Mouse (Mus musculus) heart, embryonic 16.5 days (tissue): ENCODE data around the gene Gm11562. TPM values are rescaled to one million over a fixed set of nuclear protein-coding genes. Genes with fewer than 3 reads are reported as not detected.
"Not testable (repeated sequence)": the region's sequence is repeated elsewhere in the genome, so short reads cannot be mapped to it uniquely, and the experiment has no call there.

Experiments
- ATAC-seq: fragments of 200-750 bp; cut with Nextera tagmentation; replicated peaks from 2 replicates; pipeline ENCODE4 v1.8.0; 2017; ENCODE audit warnings: moderate number of reproducible peaks; ENCODE audit not compliant: insufficient read depth, low FRiP score; ENCODE audit errors: extremely low read depth
- H3K27ac ChIP-seq: fragments of 300-500 bp; sonication (generic); 2 replicates; pipeline ENCODE4 v1.5.1; 2014; ENCODE audit warnings: mild to moderate bottlenecking, low read length, control low read depth, moderate library complexity
- H3K27me3 ChIP-seq: fragments of 300-500 bp; sonication (generic); 2 replicates; pipeline ENCODE4 v1.6.1; 2014; ENCODE audit warnings: low read length, mixed read lengths; ENCODE audit not compliant: control insufficient read depth, insufficient read depth
- H3K36me3 ChIP-seq: fragments of 300-500 bp; sonication (generic); 2 replicates; pipeline ENCODE4 v1.6.1; 2014; ENCODE audit not compliant: control insufficient read depth, insufficient read depth
- H3K4me1 ChIP-seq: fragments of 300-500 bp; sonication (generic); 2 replicates; pipeline ENCODE4 v1.6.1; 2014; ENCODE audit warnings: low read length, mixed read lengths; ENCODE audit not compliant: control insufficient read depth, insufficient read depth
- H3K4me2 ChIP-seq: fragments of 300-500 bp; sonication (generic); 2 replicates; pipeline ENCODE4 v1.6.1; 2014; ENCODE audit warnings: low read depth, mild to moderate bottlenecking, control low read depth, low read length
- H3K4me3 ChIP-seq: fragments of 300-500 bp; sonication (generic); 2 replicates; pipeline ENCODE4 v1.5.1; 2014; ENCODE audit warnings: mild to moderate bottlenecking, control low read depth, low read length
- H3K9ac ChIP-seq: fragments of 300-500 bp; sonication (generic); 2 replicates; pipeline ENCODE4 v1.6.1; 2014; ENCODE audit warnings: low read length, control low read depth
- H3K9me3 ChIP-seq: fragments of 300-500 bp; sonication (generic); replicated peaks from 2 replicates; pipeline ENCODE4 v1.6.1; 2016; ENCODE audit warnings: low read length; ENCODE audit not compliant: control insufficient read depth
- WGBS: fragments of 180-500 bp; shearing (Covaris S2); extraction: QIAGEN DNeasy Blood & Tissue Kit; methylation state at CpG from one replicate; pipeline ENCODE4 v1.1.7; 2014; 5-methylcytosine and 5-hydroxymethylcytosine counted together
- polyA plus RNA-seq: library from polyadenylated mRNA; unstranded; fragments of >200 nt; fragmentation: Nextera tagmentation; extraction: Ambion mirVana; gene quantifications from 2 replicates; pipeline ENCODE4 v1.2.1, GENCODE M21; 2015

Gene Gm11562
- polyA plus RNA-seq, 1 experiment from 2014 or later = not detected

GRCm38 (mm10) chr11:99609126-99609525 is 11.1 kb downstream of the Gm11562 start:
- Histone ChIP-seq H3K4me1 (no peaks in the 10 kb centered on the region), H3K4me3 (no peak overlapping the region)
- 49% methylated on average over 1 of the region's 1 CpGs for WGBS

GRCm38 (mm10) chr11:99603208-99603607 is 17.0 kb downstream of the Gm11562 start, which contains the start of gene Gm11938:
Gene Gm11938, minus strand, starts transcription at chr11:99603308.
- not testable (repeated sequence) for H3K27me3 ChIP-seq, H3K27ac ChIP-seq, H3K4me1 ChIP-seq, H3K9ac ChIP-seq, H3K36me3 ChIP-seq, H3K4me3 ChIP-seq, H3K4me2 ChIP-seq, ATAC-seq, H3K9me3 ChIP-seq
- 39% methylated on average over 1 of the region's 1 CpGs for WGBS

More at GRCm38 (mm10) chr11:99609126-99609525, 11.1 kb downstream of the Gm11562 start:
- Histone ChIP-seq H3K9ac (no peak overlapping the region), H3K36me3 (no peaks in the 10 kb centered on the region), H3K4me2 (no peak overlapping the region), H3K9me3 (no peaks in the 10 kb centered on the region), H3K27ac (no peak overlapping the region), H3K27me3 (peaks cover 4% of the 10 kb centered on the region; the same call in 1 of the 2 replicates)
- no peak for ATAC-seq

DNA sequence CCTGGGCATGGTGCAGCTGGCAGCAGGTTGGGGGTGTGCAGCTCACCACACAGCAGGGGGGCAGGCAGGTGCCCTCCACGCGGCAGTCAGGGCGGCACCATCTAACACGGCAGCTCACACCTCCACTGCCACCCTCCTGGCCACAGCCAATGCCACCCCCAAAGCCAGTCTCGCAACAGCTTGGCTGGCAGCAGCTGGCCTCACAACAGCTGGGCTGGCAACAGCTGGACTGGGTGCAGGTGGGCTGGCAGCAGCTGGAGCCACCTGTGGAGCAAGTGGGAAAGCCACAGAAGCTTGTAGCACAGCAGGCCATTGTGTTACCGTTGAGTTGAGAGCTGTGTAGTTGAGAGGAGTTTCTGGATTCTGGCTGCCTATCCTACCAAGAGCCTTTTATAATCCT is 22.5 kb downstream of the Gm11562 start, which contains the start of gene Krtap9-3:
Krtap9-3 (minus strand) TSS at position 364 of the 400 bp plus-strand sequence.
- not testable (repeated sequence) for ATAC-seq, H3K27me3 ChIP-seq, H3K9me3 ChIP-seq, H3K9ac ChIP-seq, H3K36me3 ChIP-seq, H3K4me1 ChIP-seq, H3K4me2 ChIP-seq, H3K4me3 ChIP-seq, H3K27ac ChIP-seq
- WGBS = 79% methylated on average over 6 of the region's 6 CpGs

- 79% methylated on average over 6 of the region's 6 CpGs for WGBS
- Histone ChIP-seq H3K36me3 (no peaks in the 10 kb centered on the region), H3K27ac (no peak within 1 kb of the TSS), H3K27me3 (no peaks in the 10 kb centered on the region), H3K4me3 (no peak within 1 kb of the TSS), H3K9ac (no peak within 1 kb of the TSS), H3K9me3 (no peaks in the 10 kb centered on the region), H3K4me2 (no peak within 1 kb of the TSS), H3K4me1 (no peaks in the 10 kb centered on the region)
- no peak for ATAC-seq
Measured at GRCm38 (mm10) chr11:99590981-99591380, 29.3 kb downstream of the Gm11562 start, which contains the start of gene Krtap1-3. Gene Krtap1-3, minus strand, starts transcription at chr11:99591339.

- H3K4me2 ChIP-seq = no peak overlapping the region
- no peaks in the 10 kb centered on the region for H3K36me3 ChIP-seq
- H3K27ac ChIP-seq = no peak overlapping the region
- no peaks in the 10 kb centered on the region for H3K4me1 ChIP-seq
- no peaks in the 10 kb centered on the region for H3K9me3 ChIP-seq
- ATAC-seq = no peak
- no peak overlapping the region for H3K4me3 ChIP-seq
- H3K27me3 ChIP-seq = no peaks in the 10 kb centered on the region
- H3K9ac ChIP-seq = no peak overlapping the region
- WGBS = 70% methylated on average over 7 of the region's 7 CpGs
Measured at GRCm38 (mm10) chr11:99585096-99585495, 35.1 kb downstream of the Gm11562 start.

- H3K4me2 ChIP-seq = no peak within 1 kb of the TSS
- H3K27ac ChIP-seq = no peak within 1 kb of the TSS
- no peaks in the 10 kb centered on the region for H3K27me3 ChIP-seq
- no peaks in the 10 kb centered on the region for H3K9me3 ChIP-seq
- no peaks in the 10 kb centered on the region for H3K36me3 ChIP-seq
- 71% methylated on average over 5 of the region's 5 CpGs for WGBS
- H3K4me3 ChIP-seq = no peak within 1 kb of the TSS
- H3K4me1 ChIP-seq = no peaks in the 10 kb centered on the region
- H3K9ac ChIP-seq = no peak within 1 kb of the TSS
- ATAC-seq = no peak
Measured at GRCm38 (mm10) chr11:99583245-99583704, 37.0 kb downstream of the Gm11562 start, which contains the start of gene Krtap1-4. Gene Krtap1-4, minus strand, starts transcription at chr11:99583654.

DNA sequence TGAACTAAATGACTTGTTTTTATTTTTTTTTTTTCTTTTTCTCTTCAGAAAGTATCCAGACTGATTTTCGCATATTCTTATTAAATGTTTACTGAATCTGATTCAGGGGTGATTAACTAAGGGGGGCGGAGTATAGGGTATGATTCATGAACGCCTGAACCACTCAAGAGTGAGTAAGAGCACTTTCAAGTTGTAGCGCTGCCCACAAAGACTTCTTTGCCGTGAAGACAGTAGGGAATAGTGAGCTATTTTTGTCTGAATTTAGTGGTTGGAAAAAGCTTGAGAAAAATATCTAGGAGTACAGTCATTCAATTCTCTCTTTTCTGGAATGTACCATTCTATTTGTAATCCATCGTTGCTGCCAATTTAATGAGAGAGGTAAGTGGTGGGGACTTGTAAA is 38.7 kb downstream of the Gm11562 start:
- Histone ChIP-seq H3K27ac (no peak overlapping the region), H3K4me3 (no peak overlapping the region), H3K4me2 (no peak overlapping the region), H3K27me3 (no peaks in the 10 kb centered on the region), H3K9me3 (no peaks in the 10 kb centered on the region), H3K9ac (no peak overlapping the region), H3K36me3 (no peaks in the 10 kb centered on the region), H3K4me1 (no peaks in the 10 kb centered on the region)
- ATAC-seq = no peak
- WGBS = 69% methylated on average over 6 of the region's 6 CpGs

- H3K4me3 ChIP-seq = no peak overlapping the region
- H3K27me3 ChIP-seq = no peaks in the 10 kb centered on the region
- H3K36me3 ChIP-seq = no peaks in the 10 kb centered on the region
- no peaks in the 10 kb centered on the region for H3K9me3 ChIP-seq
- ATAC-seq = no peak
- H3K4me1 ChIP-seq = no peaks in the 10 kb centered on the region
- 85% methylated on average over 5 of the region's 5 CpGs for WGBS
- H3K27ac ChIP-seq = no peak overlapping the region
- no peak overlapping the region for H3K4me2 ChIP-seq
- H3K9ac ChIP-seq = no peak overlapping the region
Measured at GRCm38 (mm10) chr11:99581051-99581450, 39.2 kb downstream of the Gm11562 start.

- Histone ChIP-seq H3K27ac (no peak within 1 kb of the TSS), H3K9ac (no peak within 1 kb of the TSS), H3K9me3 (no peaks in the 10 kb centered on the region), H3K27me3 (no peaks in the 10 kb centered on the region), H3K4me2 (no peak within 1 kb of the TSS), H3K36me3 (no peaks in the 10 kb centered on the region), H3K4me3 (no peak within 1 kb of the TSS), H3K4me1 (no peaks in the 10 kb centered on the region)
- no peak for ATAC-seq
- WGBS = 77% methylated on average over 6 of the region's 6 CpGs
Measured at GRCm38 (mm10) chr11:99580636-99581035, 39.6 kb downstream of the Gm11562 start, which contains the start of gene Krtap1-5. Gene Krtap1-5, minus strand, starts transcription at chr11:99581016.
